Mouse (Mus musculus): ENCODE measurements around the gene Cnr1. TPM values are rescaled to one million over a fixed set of nuclear protein-coding genes. Genes with fewer than 3 reads are reported as not detected.

The Cnr1 gene
- total RNA-seq, 1 experiment, result 0.54 TPM

DNA sequence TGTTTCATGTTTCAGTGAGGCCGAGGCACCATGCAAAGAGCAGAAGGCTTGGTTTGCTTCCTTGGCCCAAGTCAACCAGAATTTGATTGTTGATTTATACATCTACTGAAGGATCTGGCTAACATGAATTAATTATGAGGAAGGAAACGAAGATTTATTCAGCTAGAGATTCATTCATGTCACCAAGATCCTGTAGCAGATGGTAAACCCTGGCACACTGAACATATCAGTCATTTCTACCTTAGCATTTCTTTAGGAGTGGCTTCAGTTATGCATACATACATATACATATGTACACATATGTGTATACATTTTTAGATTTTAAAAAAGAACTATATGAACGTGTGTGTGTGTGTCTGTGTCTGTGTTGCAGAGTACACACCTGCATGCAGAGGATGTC, 34.1 kb downstream of the Cnr1 start:
- Histone ChIP-seq H3K9me3 (ENCODE audit: control insufficient read depth, insufficient read depth, low read depth, low read length) (no peaks in the 10 kb centered on the region), H3K9ac (ENCODE audit: insufficient read depth, low read depth, low read length, poor library complexity, severe bottlenecking) (no peak overlapping the region), H3K4me3 (ENCODE audit: insufficient read depth in 1 of 2, low read depth in 1 of 2, low read length in 2 of 2, poor library complexity in 1 of 2, severe bottlenecking in 1 of 2) (no peak overlapping the region), H3K36me3 (ENCODE audit: control insufficient read depth, insufficient read depth, low read length, poor library complexity, severe bottlenecking) (no peaks in the 10 kb centered on the region), H3K27ac (ENCODE audit: insufficient read depth, low read depth, low read length, poor library complexity, severe bottlenecking) (no peak overlapping the region), H3K4me1 (ENCODE audit: control insufficient read depth in 2 of 2, insufficient read depth in 2 of 2, low read length in 2 of 2, poor library complexity in 1 of 2) (no peaks in the 10 kb centered on the region)
- no peak for DNase-seq (ENCODE audit: low read depth, low spot score)
- in situ Hi-C loops (cut with MboI; ENCODE audit: low sequenced_read_pairs in 2 of 2, unreplicated experiment in 2 of 2), result no loop called here
- TF ChIP-seq HCFC1 (IDR thresholded peaks at IDR 0.05; ENCODE audit: borderline replicate concordance, insufficient read depth, low read length) (no peak), ZNF384 (IDR thresholded peaks at IDR 0.05; ENCODE audit: low read depth, low read length) (no peak), ZC3H11A (IDR thresholded peaks at IDR 0.05; ENCODE audit: borderline replicate concordance, low read depth, low read length) (no peak), MAFK (IDR thresholded peaks at IDR 0.05; ENCODE audit: insufficient read depth, low read depth, low read length) (no peak)

DNA sequence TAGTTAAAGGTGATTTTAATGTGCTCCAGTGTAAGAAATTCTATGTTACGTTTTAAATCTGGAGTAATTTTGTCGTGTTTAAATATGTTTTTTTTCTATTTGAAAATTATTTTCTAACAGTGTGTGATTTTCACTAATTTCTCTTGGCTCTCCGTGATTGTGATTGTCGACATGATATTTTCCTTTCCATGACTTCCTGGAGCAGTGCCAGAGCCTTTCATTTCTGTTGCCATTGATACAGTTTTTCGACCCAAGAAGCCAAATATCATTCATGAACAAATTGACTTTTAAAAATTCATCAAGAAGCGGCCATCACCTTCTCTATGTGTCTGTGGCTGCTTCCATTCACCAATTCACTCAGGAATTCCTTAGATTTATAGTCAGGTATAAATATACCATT, 35.4 kb downstream of the Cnr1 start:
- Histone ChIP-seq H3K4me1 (ENCODE audit: control insufficient read depth in 2 of 2, insufficient read depth in 2 of 2, low read length in 2 of 2, poor library complexity in 1 of 2) (no peaks in the 10 kb centered on the region), H3K27ac (ENCODE audit: insufficient read depth, low read depth, low read length, poor library complexity, severe bottlenecking) (no peak overlapping the region), H3K36me3 (ENCODE audit: control insufficient read depth, insufficient read depth, low read length, poor library complexity, severe bottlenecking) (no peaks in the 10 kb centered on the region), H3K9ac (ENCODE audit: insufficient read depth, low read depth, low read length, poor library complexity, severe bottlenecking) (no peak overlapping the region), H3K9me3 (ENCODE audit: control insufficient read depth, insufficient read depth, low read depth, low read length) (no peaks in the 10 kb centered on the region), H3K4me3 (ENCODE audit: insufficient read depth in 1 of 2, low read depth in 1 of 2, low read length in 2 of 2, poor library complexity in 1 of 2, severe bottlenecking in 1 of 2) (no peak overlapping the region)
- in situ Hi-C loops (cut with MboI; ENCODE audit: low sequenced_read_pairs in 2 of 2, unreplicated experiment in 2 of 2), result no loop called here
- TF ChIP-seq HCFC1 (IDR thresholded peaks at IDR 0.05; ENCODE audit: borderline replicate concordance, insufficient read depth, low read length) (no peak), ZNF384 (IDR thresholded peaks at IDR 0.05; ENCODE audit: low read depth, low read length) (no peak), CHD2 (IDR thresholded peaks at IDR 0.05; ENCODE audit: low read depth, low read length) (no peak), MAFK (IDR thresholded peaks at IDR 0.05; ENCODE audit: insufficient read depth, low read depth, low read length) (no peak), ZC3H11A (IDR thresholded peaks at IDR 0.05; ENCODE audit: borderline replicate concordance, low read depth, low read length) (no peak)
- no peak for DNase-seq (ENCODE audit: low read depth, low spot score)

DNA sequence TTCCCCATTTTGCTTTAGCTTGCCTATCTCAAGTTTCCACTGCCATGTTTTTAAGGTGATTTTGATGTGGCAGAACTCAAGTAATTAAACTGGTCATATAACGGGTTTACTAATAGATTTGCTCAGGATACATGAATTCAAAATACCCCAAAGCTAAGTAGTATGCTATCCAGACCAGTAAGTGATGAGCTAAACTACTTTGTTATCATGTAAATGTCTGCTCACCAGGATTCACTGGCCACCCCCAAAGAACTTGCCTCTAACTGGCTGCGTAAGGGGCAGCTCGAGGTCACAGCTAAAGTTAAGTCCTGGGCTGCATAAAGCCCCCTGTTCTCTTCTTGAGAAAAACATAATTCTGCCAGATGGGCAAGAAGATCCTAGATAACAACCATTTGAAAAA, 46.3 kb downstream of the Cnr1 start:
- in situ Hi-C loops (cut with MboI; ENCODE audit: low sequenced_read_pairs in 2 of 2, unreplicated experiment in 2 of 2), result no loop called here
- no peak for TF ChIP-seq MAFK (IDR thresholded peaks at IDR 0.05; ENCODE audit: insufficient read depth, low read depth, low read length)
- TF ChIP-seq HCFC1 (IDR thresholded peaks at IDR 0.05; ENCODE audit: borderline replicate concordance, insufficient read depth, low read length), result no peak
- no peak for TF ChIP-seq ZC3H11A (IDR thresholded peaks at IDR 0.05; ENCODE audit: borderline replicate concordance, low read depth, low read length)
- TF ChIP-seq ZNF384 (IDR thresholded peaks at IDR 0.05; ENCODE audit: low read depth, low read length), result no peak
- no peak for TF ChIP-seq CHD2 (IDR thresholded peaks at IDR 0.05; ENCODE audit: low read depth, low read length)
- DNase-seq (ENCODE audit: low read depth, low spot score), result no peak

DNA sequence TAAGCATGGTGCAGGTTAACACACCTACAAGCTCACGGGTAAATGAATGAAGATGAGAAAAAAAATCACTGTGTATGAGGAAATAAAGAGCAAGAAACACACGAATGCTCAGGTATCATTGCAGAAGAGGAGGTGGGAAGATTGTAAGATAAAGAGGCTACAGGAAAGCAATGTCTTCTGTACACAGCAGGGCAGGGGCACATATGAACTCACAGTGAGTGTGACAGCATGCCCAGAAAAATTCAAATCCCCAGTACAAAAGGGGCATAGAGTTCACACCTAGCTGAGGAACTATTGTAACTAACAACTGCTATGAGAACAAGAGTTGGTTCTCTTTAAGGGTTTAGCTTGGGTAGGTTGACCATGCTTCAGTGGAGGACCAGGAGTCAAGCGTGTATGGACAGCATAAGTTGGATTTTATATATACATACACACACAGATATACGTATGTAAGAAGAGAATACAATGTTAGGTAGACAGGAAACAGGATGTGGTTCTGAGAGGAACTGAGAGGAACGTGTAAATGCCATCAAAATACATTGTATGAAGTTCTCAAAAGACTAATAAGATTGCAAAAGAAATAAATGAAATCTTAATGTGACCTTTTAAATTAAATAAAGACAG, 64.2 kb downstream of the Cnr1 start:
- Histone ChIP-seq H3K9me3 (ENCODE audit: control insufficient read depth, insufficient read depth, low read depth, low read length) (no peaks in the 10 kb centered on the region), H3K4me3 (ENCODE audit: insufficient read depth in 1 of 2, low read depth in 1 of 2, low read length in 2 of 2, poor library complexity in 1 of 2, severe bottlenecking in 1 of 2) (no peak overlapping the region), H3K9ac (ENCODE audit: insufficient read depth, low read depth, low read length, poor library complexity, severe bottlenecking) (no peak overlapping the region), H3K27ac (ENCODE audit: insufficient read depth, low read depth, low read length, poor library complexity, severe bottlenecking) (no peak overlapping the region), H3K4me1 (ENCODE audit: control insufficient read depth in 2 of 2, insufficient read depth in 2 of 2, low read length in 2 of 2, poor library complexity in 1 of 2) (no peaks in the 10 kb centered on the region), H3K36me3 (ENCODE audit: control insufficient read depth, insufficient read depth, low read length, poor library complexity, severe bottlenecking) (no peaks in the 10 kb centered on the region)
- in situ Hi-C loops (cut with MboI; ENCODE audit: low sequenced_read_pairs in 2 of 2, unreplicated experiment in 2 of 2), result no loop called here
- no peak for TF ChIP-seq ZC3H11A (IDR thresholded peaks at IDR 0.05; ENCODE audit: borderline replicate concordance, low read depth, low read length)
- TF ChIP-seq ZNF384 (IDR thresholded peaks at IDR 0.05; ENCODE audit: low read depth, low read length), result no peak
- TF ChIP-seq CHD2 (IDR thresholded peaks at IDR 0.05; ENCODE audit: low read depth, low read length), result no peak
- TF ChIP-seq MAFK (IDR thresholded peaks at IDR 0.05; ENCODE audit: insufficient read depth, low read depth, low read length), result no peak
- no peak for DNase-seq (ENCODE audit: low read depth, low spot score)

More for the DNA sequence above, 46.3 kb downstream of the Cnr1 start:
- H3K4me1 ChIP-seq (ENCODE audit: control insufficient read depth in 2 of 2, insufficient read depth in 2 of 2, low read length in 2 of 2, poor library complexity in 1 of 2), result peaks cover 0 to 2% of the 10 kb centered on the region in 2 experiments; a peak in 1 of 4 replicates
- no peak overlapping the region for H3K27ac ChIP-seq (ENCODE audit: insufficient read depth, low read depth, low read length, poor library complexity, severe bottlenecking)
- no peak overlapping the region for H3K9ac ChIP-seq (ENCODE audit: insufficient read depth, low read depth, low read length, poor library complexity, severe bottlenecking)
- H3K9me3 ChIP-seq (ENCODE audit: control insufficient read depth, insufficient read depth, low read depth, low read length), result no peaks in the 10 kb centered on the region
- no peaks in the 10 kb centered on the region for H3K36me3 ChIP-seq (ENCODE audit: control insufficient read depth, insufficient read depth, low read length, poor library complexity, severe bottlenecking)
- no peak overlapping the region for H3K4me3 ChIP-seq (ENCODE audit: insufficient read depth in 1 of 2, low read depth in 1 of 2, low read length in 2 of 2, poor library complexity in 1 of 2, severe bottlenecking in 1 of 2)

DNA sequence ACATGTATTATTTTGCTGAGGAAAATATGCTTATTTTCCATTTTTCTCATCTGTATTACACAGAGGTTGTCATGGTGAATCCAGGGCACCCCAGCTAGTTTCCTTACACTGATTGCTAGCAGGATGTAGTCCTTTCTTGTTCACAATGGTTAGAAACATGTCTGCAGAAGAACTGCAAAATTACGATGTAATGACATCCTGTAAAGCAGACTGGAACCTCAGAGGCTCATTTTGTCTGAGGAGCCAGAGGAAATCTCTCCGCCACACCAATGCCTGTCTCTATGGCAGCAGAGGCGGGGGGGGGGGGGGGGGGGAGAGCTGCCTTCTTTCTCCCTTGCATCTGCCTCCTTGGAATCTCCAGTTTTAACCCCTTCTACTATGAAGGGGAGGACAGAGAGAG, 68.3 kb downstream of the Cnr1 start:
- no peak overlapping the region for H3K4me3 ChIP-seq (ENCODE audit: insufficient read depth in 1 of 2, low read depth in 1 of 2, low read length in 2 of 2, poor library complexity in 1 of 2, severe bottlenecking in 1 of 2)
- H3K9ac ChIP-seq (ENCODE audit: insufficient read depth, low read depth, low read length, poor library complexity, severe bottlenecking), result no peak overlapping the region
- no peak for TF ChIP-seq MAFK (IDR thresholded peaks at IDR 0.05; ENCODE audit: insufficient read depth, low read depth, low read length)
- no peak for TF ChIP-seq ZNF384 (IDR thresholded peaks at IDR 0.05; ENCODE audit: low read depth, low read length)
- TF ChIP-seq CHD2 (IDR thresholded peaks at IDR 0.05; ENCODE audit: low read depth, low read length), result no peak
- no peak for TF ChIP-seq HCFC1 (IDR thresholded peaks at IDR 0.05; ENCODE audit: borderline replicate concordance, insufficient read depth, low read length)
- TF ChIP-seq ZC3H11A (IDR thresholded peaks at IDR 0.05; ENCODE audit: borderline replicate concordance, low read depth, low read length), result no peak
- in situ Hi-C loops (cut with MboI; ENCODE audit: low sequenced_read_pairs in 2 of 2, unreplicated experiment in 2 of 2), result no loop called here
- H3K9me3 ChIP-seq (ENCODE audit: control insufficient read depth, insufficient read depth, low read depth, low read length), result no peaks in the 10 kb centered on the region
- no peaks in the 10 kb centered on the region for H3K4me1 ChIP-seq (ENCODE audit: control insufficient read depth in 2 of 2, insufficient read depth in 2 of 2, low read length in 2 of 2, poor library complexity in 1 of 2)
- no peak for DNase-seq (ENCODE audit: low read depth, low spot score)
- H3K36me3 ChIP-seq (ENCODE audit: control insufficient read depth, insufficient read depth, low read length, poor library complexity, severe bottlenecking), result no peaks in the 10 kb centered on the region
- no peak overlapping the region for H3K27ac ChIP-seq (ENCODE audit: insufficient read depth, low read depth, low read length, poor library complexity, severe bottlenecking)
